Mouse (Mus musculus) heart, adult 9 months (tissue): ENCODE measurements around the gene Sox11.
A peak's percentile ranks its signal among the peaks of the same experiment; 100 is the strongest.

Experiments used
- DNase-seq, 2 experiments: peaks; one replicate each; pipeline ENCODE4 v3.0.0; 2022; ENCODE audit warnings: low spot score in 2 of 2

The Sox11 gene

GRCm38 (mm10) chr12:27341871-27342690 is at the start of gene Sox11:
Sox11 (minus strand) TSS chr12:27342574.
- no peak for DNase-seq

- DNase-seq: no peak
These were observed 49.4 kb upstream of the Sox11 start for GRCm38 (mm10) chr12:27391652-27392305.

- no peak for DNase-seq
These were observed 48.1 kb upstream of the Sox11 start for GRCm38 (mm10) chr12:27390439-27390838.

GRCm38 (mm10) chr12:27389429-27389828 is 47.1 kb upstream of the Sox11 start:
- DNase-seq: no peak

GRCm38 (mm10) chr12:27372505-27372904 is 30.1 kb upstream of the Sox11 start:
- peak in 1 of 2 experiments; percentile 2 for DNase-seq

GRCm38 (mm10) chr12:27370756-27371155 is 28.4 kb upstream of the Sox11 start:
- DNase-seq: peak; percentile 16 to 54

- DNase-seq: no peak
These were observed 25.1 kb upstream of the Sox11 start for GRCm38 (mm10) chr12:27367476-27367875.

- no peak for DNase-seq
These were observed 21.7 kb upstream of the Sox11 start for GRCm38 (mm10) chr12:27363840-27364640.

GRCm38 (mm10) chr12:27357076-27357637 is 14.8 kb upstream of the Sox11 start:
- peak; percentile 3 to 12 for DNase-seq

- no peak for DNase-seq
These were observed 14.2 kb upstream of the Sox11 start for GRCm38 (mm10) chr12:27356571-27356970.

- DNase-seq: no peak
These were observed 1.4 kb upstream of the Sox11 start for GRCm38 (mm10) chr12:27343606-27344410.

- peak in 1 of 2 experiments; percentile 4 for DNase-seq
These were observed 574 bp upstream of the Sox11 start for GRCm38 (mm10) chr12:27342691-27343605.

- no peak for DNase-seq
These were observed 1.1 kb downstream of the Sox11 start for GRCm38 (mm10) chr12:27341130-27341870.

- DNase-seq: no peak
These were observed 1.8 kb downstream of the Sox11 start for GRCm38 (mm10) chr12:27340451-27341035.

- DNase-seq: no peak
These were observed 3.1 kb downstream of the Sox11 start for GRCm38 (mm10) chr12:27339171-27339751.

GRCm38 (mm10) chr12:27338721-27339170 is 3.6 kb downstream of the Sox11 start:
- DNase-seq: no peak

GRCm38 (mm10) chr12:27338116-27338515 is 4.3 kb downstream of the Sox11 start:
- no peak for DNase-seq

- DNase-seq: no peak
These were observed 4.9 kb downstream of the Sox11 start for GRCm38 (mm10) chr12:27337482-27337881.
